Mouse (Mus musculus): ENCODE measurements around the gene Fndc3b. TPM values are rescaled to one million over a fixed set of nuclear protein-coding genes. Genes with fewer than 3 reads are reported as not detected.

Gene Fndc3b
- polyA plus RNA-seq, 1 experiment from 2014 or later, result 7.5 TPM

DNA sequence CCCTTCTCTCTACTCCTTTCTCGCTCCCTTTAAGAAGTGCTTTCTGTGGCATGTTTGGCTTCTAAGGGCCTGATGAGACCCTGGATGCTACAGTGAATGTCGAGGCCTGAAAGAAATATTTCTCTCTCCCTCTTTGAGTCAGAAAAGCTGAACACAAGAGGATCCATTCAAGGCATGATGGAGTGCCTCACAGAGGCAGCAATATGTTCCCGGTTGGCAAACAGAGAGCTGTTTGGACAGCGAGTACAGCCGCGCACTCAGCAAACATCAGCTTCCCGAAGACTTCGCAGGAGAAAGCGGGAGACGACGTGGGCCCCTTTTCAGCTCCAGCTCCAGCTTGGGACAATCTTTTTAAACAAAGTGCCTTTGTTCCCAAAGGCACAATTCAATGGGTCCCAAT, 137.6 kb downstream of the Fndc3b start:
- Histone ChIP-seq H3K4me3 (ENCODE audit: low read length) (no peak overlapping the region), H3K4me2 (ENCODE audit: low read length) (no peak overlapping the region), H3K27me3 (replicated peaks; ENCODE audit: control insufficient read depth, insufficient read depth, low read length) (no peaks in the 10 kb centered on the region), H3K36me3 (ENCODE audit: control insufficient read depth, insufficient read depth, low read length) (no peaks in the 10 kb centered on the region), H3K27ac (ENCODE audit: low read depth, low read length) (peak overlapping the region; percentile 54), H3K4me1 (ENCODE audit: control insufficient read depth, insufficient read depth, low read depth, low read length) (peaks cover 3% of the 10 kb centered on the region; the same call in 1 of the 2 replicates), H3K9me3 (ENCODE audit: control insufficient read depth, low read length) (no peaks in the 10 kb centered on the region), H3K9ac (ENCODE audit: low read depth, low read length) (no peak overlapping the region)
- peak; percentile 90 for ATAC-seq
- 25% methylated on average over 11 of the region's 11 CpGs for whole genome bisulfite sequencing

DNA sequence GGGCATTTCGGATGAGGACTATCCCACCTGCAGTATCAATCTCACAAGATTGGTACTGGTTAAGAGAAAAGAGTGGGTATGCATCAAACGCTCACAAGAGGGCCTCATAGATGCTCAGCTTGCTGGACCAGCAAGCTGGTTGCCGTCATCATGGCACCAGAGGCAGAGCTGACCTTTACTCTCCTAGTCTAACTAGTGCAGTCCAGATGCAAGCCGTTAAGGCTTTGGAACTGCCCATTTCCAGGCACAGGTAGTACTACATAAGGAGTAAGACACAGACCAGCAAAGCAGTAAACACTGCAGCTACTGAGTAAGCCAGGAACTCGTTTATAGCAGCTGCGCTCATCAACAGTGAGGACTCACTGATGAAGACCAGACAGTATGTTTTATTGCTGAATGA, 138.8 kb downstream of the Fndc3b start:
- ATAC-seq, result peak; percentile 53; the same call in 1 of the 2 replicates
- Histone ChIP-seq H3K27ac (ENCODE audit: low read depth, low read length) (no peak overlapping the region), H3K4me2 (ENCODE audit: low read length) (no peak overlapping the region), H3K9me3 (ENCODE audit: control insufficient read depth, low read length) (no peaks in the 10 kb centered on the region), H3K36me3 (ENCODE audit: control insufficient read depth, insufficient read depth, low read length) (no peaks in the 10 kb centered on the region), H3K4me3 (ENCODE audit: low read length) (no peak overlapping the region), H3K4me1 (ENCODE audit: control insufficient read depth, insufficient read depth, low read depth, low read length) (peaks cover 3% of the 10 kb centered on the region; the same call in 1 of the 2 replicates), H3K9ac (ENCODE audit: low read depth, low read length) (no peak overlapping the region), H3K27me3 (replicated peaks; ENCODE audit: control insufficient read depth, insufficient read depth, low read length) (no peaks in the 10 kb centered on the region)
- 66% methylated on average over 6 of the region's 6 CpGs for WGBS

DNA sequence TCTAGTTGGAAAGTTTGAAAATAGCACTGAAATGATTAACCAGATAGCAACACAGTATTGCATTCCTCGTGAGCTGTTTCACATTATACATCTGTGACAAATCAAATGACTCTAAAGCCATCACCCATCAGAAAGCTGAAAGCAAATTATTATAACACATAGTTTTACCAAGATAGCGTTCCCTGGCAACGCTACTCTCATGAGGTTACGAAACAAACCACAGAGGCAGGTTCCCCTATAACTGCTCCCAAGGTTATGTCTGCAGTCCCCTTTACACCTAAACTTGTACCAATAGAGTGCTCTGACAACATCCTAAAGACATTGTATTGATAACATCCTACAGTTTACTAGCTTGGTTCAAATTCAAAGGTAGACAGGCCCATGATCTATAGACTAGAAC, 145.8 kb downstream of the Fndc3b start:
- Histone ChIP-seq H3K27ac (ENCODE audit: low read depth, low read length) (no peak overlapping the region), H3K4me3 (ENCODE audit: low read length) (no peak overlapping the region), H3K36me3 (ENCODE audit: control insufficient read depth, insufficient read depth, low read length) (no peaks in the 10 kb centered on the region), H3K4me2 (ENCODE audit: low read length) (no peak overlapping the region), H3K9ac (ENCODE audit: low read depth, low read length) (no peak overlapping the region), H3K9me3 (ENCODE audit: control insufficient read depth, low read length) (no peaks in the 10 kb centered on the region), H3K27me3 (replicated peaks; ENCODE audit: control insufficient read depth, insufficient read depth, low read length) (no peaks in the 10 kb centered on the region), H3K4me1 (ENCODE audit: control insufficient read depth, insufficient read depth, low read depth, low read length) (no peaks in the 10 kb centered on the region)
- 93% methylated on average over 4 of the region's 4 CpGs for WGBS
- ATAC-seq, result no peak

DNA sequence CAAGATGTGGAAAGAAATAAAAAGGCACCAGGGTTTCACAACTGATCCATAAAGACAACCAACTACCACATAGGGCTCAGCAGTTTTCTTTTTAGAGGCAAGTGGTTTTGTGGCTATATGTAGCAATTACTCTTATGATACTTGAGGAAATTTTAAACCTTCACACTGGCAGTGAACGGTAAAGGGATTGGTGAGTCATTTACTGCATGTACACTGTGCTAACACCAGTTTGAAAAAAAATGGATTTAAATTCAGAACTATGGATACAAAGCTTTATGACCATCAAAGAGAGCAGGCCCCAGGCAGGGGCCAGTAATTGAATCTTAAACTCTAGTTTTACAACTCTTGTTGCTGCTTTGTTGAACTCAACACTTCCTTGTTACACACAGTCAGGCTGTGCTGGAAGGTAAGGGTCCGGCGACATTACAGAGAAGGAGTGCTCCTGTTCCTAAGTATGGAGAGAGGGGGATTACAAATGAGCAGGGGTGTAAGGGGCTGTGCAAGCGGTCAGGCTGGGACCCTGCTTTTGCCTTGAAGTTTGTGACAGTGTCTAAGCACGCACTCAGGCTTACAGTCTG, 148.0 kb downstream of the Fndc3b start:
- no peak overlapping the region for H3K27ac ChIP-seq (ENCODE audit: low read depth, low read length)
- no peaks in the 10 kb centered on the region for H3K36me3 ChIP-seq (ENCODE audit: control insufficient read depth, insufficient read depth, low read length)
- no peaks in the 10 kb centered on the region for H3K27me3 ChIP-seq (replicated peaks; ENCODE audit: control insufficient read depth, insufficient read depth, low read length)
- H3K4me1 ChIP-seq (ENCODE audit: control insufficient read depth, insufficient read depth, low read depth, low read length), result no peaks in the 10 kb centered on the region
- no peak overlapping the region for H3K4me2 ChIP-seq (ENCODE audit: low read length)
- H3K9me3 ChIP-seq (ENCODE audit: control insufficient read depth, low read length), result no peaks in the 10 kb centered on the region
- no peak overlapping the region for H3K9ac ChIP-seq (ENCODE audit: low read depth, low read length)
- no peak overlapping the region for H3K4me3 ChIP-seq (ENCODE audit: low read length)
- ATAC-seq, result no peak
- 95% methylated on average over 5 of the region's 5 CpGs for WGBS

DNA sequence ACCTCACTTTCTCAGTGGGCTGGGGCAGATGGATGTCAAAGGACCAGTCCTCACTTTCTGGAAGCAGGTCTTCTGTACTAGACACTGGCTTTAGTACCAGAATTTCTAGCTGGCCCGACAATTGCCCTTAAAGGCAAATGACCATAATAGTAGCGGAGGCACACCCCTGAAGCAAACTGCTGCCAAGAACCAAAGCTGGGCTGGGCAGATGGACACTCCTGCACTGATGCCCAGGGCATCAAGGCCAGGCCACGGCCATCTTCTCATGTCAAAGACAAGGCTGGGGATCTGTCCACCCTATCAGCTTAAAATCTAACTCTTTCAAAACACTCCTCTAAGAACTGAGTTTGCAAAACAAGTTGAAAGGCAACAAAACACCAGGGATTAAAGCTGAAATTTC, 148.6 kb downstream of the Fndc3b start:
- Histone ChIP-seq H3K4me3 (ENCODE audit: low read length) (no peak overlapping the region), H3K9me3 (ENCODE audit: control insufficient read depth, low read length) (no peaks in the 10 kb centered on the region), H3K4me2 (ENCODE audit: low read length) (no peak overlapping the region), H3K36me3 (ENCODE audit: control insufficient read depth, insufficient read depth, low read length) (no peaks in the 10 kb centered on the region), H3K27ac (ENCODE audit: low read depth, low read length) (no peak overlapping the region), H3K27me3 (replicated peaks; ENCODE audit: control insufficient read depth, insufficient read depth, low read length) (no peaks in the 10 kb centered on the region), H3K4me1 (ENCODE audit: control insufficient read depth, insufficient read depth, low read depth, low read length) (no peaks in the 10 kb centered on the region), H3K9ac (ENCODE audit: low read depth, low read length) (no peak overlapping the region)
- ATAC-seq, result no peak
- WGBS, result 92% methylated on average over 3 of the region's 3 CpGs

DNA sequence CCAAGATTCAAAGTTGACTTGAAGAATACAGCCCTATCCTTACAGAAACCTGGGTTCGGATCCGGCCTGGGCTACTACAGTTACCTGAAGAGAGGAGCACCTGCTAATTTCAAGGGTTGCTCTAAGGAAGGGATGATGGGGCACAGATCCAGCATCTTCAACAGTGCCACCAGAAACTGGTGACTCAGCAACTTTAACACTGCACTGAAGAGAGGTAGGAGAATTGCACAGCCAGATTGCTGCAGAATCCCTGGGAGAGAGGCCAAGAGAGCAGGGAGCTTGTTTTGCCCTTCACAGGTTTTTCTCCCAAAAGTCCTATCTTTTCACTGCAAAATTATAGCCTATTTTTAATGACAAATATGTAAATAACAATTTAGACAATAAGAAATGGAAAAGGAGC, 149.2 kb downstream of the Fndc3b start:
- ATAC-seq, result no peak
- Histone ChIP-seq H3K9me3 (ENCODE audit: control insufficient read depth, low read length) (no peaks in the 10 kb centered on the region), H3K36me3 (ENCODE audit: control insufficient read depth, insufficient read depth, low read length) (no peaks in the 10 kb centered on the region), H3K27ac (ENCODE audit: low read depth, low read length) (no peak overlapping the region), H3K4me3 (ENCODE audit: low read length) (no peak overlapping the region), H3K27me3 (replicated peaks; ENCODE audit: control insufficient read depth, insufficient read depth, low read length) (no peaks in the 10 kb centered on the region), H3K4me2 (ENCODE audit: low read length) (no peak overlapping the region), H3K4me1 (ENCODE audit: control insufficient read depth, insufficient read depth, low read depth, low read length) (no peaks in the 10 kb centered on the region), H3K9ac (ENCODE audit: low read depth, low read length) (no peak overlapping the region)
- WGBS, result 98% methylated on average over 2 of the region's 2 CpGs

DNA sequence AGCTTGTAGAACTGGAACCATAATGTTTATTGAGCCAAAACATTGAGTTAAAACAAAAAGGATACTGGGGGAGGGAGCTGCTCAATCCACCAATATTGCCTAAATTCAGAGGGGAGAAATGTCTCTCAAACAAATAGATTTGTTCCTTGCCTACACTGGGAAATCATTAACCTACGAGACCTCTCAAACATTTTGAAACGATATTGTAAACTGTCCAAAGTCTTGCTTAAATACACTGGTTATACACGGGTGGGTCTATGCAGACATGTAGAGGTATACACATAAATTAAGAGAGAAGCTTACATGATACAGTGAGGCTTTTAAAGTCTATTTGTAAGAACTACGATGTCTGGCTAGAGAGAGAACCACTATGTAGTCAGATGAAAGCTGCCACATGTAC, 151.8 kb downstream of the Fndc3b start:
- Histone ChIP-seq H3K9ac (ENCODE audit: low read depth, low read length) (no peak overlapping the region), H3K9me3 (ENCODE audit: control insufficient read depth, low read length) (no peaks in the 10 kb centered on the region), H3K27me3 (replicated peaks; ENCODE audit: control insufficient read depth, insufficient read depth, low read length) (no peaks in the 10 kb centered on the region), H3K4me1 (ENCODE audit: control insufficient read depth, insufficient read depth, low read depth, low read length) (no peaks in the 10 kb centered on the region), H3K4me2 (ENCODE audit: low read length) (no peak overlapping the region), H3K36me3 (ENCODE audit: control insufficient read depth, insufficient read depth, low read length) (no peaks in the 10 kb centered on the region), H3K4me3 (ENCODE audit: low read length) (no peak overlapping the region), H3K27ac (ENCODE audit: low read depth, low read length) (no peak overlapping the region)
- 90% methylated on average over 4 of the region's 4 CpGs for WGBS
- ATAC-seq, result no peak

DNA sequence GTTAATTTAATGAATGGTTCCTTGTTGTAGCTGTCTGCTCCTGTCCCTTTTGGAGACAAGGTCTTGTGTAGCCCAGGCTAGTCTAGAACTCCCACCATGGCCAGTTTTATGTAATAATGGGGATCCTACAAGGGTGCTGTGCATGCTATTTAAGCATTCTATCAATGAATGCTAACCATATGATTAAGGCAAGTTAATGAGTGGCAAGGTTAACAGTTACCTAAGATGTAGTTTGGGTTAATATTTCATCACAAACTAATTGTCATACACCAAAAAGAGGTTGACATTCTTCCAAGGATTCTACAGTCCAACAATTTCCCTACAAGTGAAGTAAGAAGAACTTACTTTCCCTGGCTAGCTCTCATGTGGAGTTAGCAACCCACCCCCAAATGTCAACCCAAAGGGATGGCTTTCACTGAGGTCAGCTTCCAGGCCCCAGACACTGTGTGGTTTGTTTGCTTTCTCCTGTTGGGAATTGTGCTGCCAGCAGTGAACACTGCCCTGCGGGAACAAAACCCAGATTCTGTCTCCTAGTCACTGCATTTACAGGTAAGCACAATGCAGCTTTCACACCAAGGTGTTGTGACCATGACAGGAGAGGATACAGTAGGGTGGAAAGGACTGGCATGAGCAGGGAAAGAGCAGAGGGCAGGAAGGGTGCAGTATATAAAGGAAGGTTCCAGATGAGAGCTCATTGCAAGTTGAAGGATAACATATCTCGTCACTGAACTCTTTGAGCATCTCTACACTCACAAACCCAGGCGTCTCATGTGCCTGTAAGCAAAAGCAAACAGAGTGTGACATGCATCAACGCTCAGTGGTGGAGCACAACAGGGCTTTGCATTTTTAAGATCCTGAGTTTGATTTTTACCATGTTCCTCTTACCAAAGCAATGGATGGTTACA, 153.8 kb downstream of the Fndc3b start:
- Histone ChIP-seq H3K4me1 (ENCODE audit: control insufficient read depth, insufficient read depth, low read depth, low read length) (no peaks in the 10 kb centered on the region), H3K9me3 (ENCODE audit: control insufficient read depth, low read length) (no peaks in the 10 kb centered on the region), H3K4me2 (ENCODE audit: low read length) (no peak overlapping the region), H3K36me3 (ENCODE audit: control insufficient read depth, insufficient read depth, low read length) (no peaks in the 10 kb centered on the region), H3K9ac (ENCODE audit: low read depth, low read length) (no peak overlapping the region), H3K4me3 (ENCODE audit: low read length) (no peak overlapping the region), H3K27ac (ENCODE audit: low read depth, low read length) (no peak overlapping the region), H3K27me3 (replicated peaks; ENCODE audit: control insufficient read depth, insufficient read depth, low read length) (no peaks in the 10 kb centered on the region)
- 91% methylated on average over 4 of the region's 4 CpGs for WGBS
- no peak for ATAC-seq

DNA sequence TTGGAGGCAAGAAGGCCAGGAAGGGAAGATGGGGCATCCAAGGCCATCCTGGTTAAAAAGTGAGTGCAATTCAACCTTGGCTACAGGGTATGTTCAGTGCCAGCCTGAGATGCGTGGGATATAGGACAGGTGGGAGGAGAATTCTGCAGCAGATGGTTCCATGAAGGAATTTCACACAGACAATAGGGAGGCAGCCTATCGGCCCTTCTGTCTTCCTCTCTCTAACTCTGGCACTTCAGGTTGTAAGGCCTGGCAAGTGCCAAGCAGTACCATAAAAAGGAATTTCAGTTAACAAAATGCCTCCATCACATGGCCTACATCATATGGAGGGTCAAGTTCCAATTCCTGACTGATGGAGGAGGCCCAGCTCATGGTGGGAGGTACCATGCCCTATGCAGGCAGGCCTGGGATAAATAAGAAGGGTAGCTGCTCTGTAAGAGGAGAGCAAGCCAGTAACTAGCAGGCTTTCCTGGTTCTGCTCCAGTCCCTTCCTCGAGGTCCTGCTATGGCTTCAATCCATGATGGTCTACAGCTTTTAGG, 155.6 kb downstream of the Fndc3b start:
- Histone ChIP-seq H3K9me3 (ENCODE audit: control insufficient read depth, low read length) (no peaks in the 10 kb centered on the region), H3K4me3 (ENCODE audit: low read length) (no peak overlapping the region), H3K4me1 (ENCODE audit: control insufficient read depth, insufficient read depth, low read depth, low read length) (no peaks in the 10 kb centered on the region), H3K27me3 (replicated peaks; ENCODE audit: control insufficient read depth, insufficient read depth, low read length) (no peaks in the 10 kb centered on the region), H3K4me2 (ENCODE audit: low read length) (no peak overlapping the region), H3K36me3 (ENCODE audit: control insufficient read depth, insufficient read depth, low read length) (no peaks in the 10 kb centered on the region), H3K27ac (ENCODE audit: low read depth, low read length) (no peak overlapping the region), H3K9ac (ENCODE audit: low read depth, low read length) (no peak overlapping the region)
- WGBS, result 86% methylated on average over 3 of the region's 3 CpGs
- ATAC-seq, result no peak
